Mouse (Mus musculus): ENCODE measurements around the gene Chmp3. TPM values are rescaled to one million over a fixed set of nuclear protein-coding genes. Genes with fewer than 3 reads are reported as not detected.

The Chmp3 gene
- total RNA-seq, 2 experiments from 2014 or later = 34.7 to 95.2 TPM

DNA sequence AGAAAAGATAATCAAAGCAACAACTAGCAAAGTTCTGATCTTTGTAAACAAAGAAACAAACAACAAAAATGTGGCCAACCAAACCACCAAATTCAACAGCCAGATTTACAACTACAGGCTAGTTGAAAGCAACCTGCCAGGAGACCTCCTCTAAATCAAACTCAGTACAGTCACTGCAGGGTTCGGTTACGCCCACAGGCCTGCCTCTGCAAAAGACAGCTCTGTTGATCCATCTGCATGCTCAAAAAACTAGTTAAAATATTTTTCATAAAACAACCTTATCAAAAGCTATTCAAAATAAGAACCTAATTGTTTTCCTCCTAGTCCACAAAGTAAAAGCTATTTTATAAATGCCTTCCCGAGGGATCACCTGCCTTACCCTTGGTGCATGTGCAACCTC is 64.2 kb downstream of the Chmp3 start:
- ATAC-seq (replicated peaks; ENCODE audit: poor library complexity) = no peak

DNA sequence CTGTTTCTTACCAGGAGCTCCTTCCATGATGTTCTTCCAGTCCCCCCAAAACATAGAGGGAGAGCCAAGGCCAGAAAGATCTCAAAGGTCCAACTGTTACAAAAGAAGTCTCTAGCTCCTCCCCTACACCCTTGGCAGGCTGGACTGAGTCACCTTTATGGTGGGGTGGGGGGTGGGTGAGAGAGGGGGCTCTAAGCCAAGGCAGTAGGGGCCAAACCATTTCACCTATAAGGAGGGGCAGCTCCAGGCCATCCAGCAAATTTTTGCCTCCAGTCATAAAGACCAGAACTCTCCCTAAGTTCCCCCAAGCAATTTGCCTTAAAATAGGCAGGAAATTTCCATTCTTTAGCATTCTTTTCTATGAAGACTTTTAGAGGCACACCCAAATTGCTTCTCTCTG is 65.4 kb downstream of the Chmp3 start:
- no peak for ATAC-seq (replicated peaks; ENCODE audit: poor library complexity)

DNA sequence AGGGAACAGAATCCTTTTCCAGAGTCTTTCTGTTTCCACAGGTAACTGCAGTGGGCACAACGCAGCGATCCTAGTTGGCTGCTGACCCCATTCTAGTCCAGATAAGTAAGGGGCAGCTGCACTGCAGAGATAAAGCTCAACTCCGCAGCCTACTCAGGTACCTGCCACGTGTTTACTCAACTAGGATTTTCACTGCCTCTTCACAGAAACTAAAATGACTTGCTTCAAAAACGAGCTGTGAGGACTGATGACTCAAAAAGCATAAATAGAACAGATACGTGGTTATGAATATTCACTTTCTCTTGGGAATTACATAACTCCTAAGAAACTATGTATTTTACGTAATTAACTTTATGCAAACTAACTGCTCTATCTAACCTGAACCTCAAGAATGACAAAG is 66.4 kb downstream of the Chmp3 start:
- peak; percentile 75 for ATAC-seq (replicated peaks; ENCODE audit: poor library complexity)

DNA sequence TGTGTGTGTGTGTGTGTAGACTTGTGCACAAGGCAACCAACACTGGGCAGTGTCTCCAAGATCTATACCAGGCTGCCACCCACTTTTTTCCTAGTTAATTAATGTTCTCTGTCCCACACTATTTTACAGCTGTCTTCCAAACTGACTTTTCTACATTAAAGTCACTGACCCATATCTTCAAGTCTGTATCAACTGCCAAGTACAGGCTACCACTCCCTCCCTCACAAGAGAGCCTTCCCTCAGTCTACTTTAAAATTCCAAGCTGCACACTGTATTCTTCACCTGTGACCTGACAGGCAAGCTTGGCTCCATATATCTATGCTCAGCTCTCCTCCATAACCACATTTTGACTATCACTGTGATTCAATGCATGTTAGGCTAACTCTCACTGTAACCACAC is 69.6 kb downstream of the Chmp3 start:
- no peak for ATAC-seq (replicated peaks; ENCODE audit: poor library complexity)

DNA sequence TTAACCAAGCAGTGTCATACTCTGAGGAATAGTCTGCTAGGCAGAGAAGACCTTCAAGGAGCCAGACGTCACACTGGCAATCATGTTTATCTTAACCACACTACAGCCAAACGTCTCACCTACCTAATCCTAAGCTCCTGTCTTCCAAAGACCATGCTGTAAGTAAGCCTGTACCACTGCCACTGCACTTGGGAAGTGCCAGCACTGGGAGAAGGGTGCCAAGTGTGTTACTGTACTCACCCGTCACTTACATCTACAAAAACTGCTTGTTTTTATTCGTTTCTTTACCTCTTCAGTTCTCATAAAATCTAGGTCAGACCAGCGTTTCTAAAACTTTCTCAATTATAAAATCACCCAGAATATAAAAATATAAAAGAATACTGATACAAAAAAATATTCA is 73.4 kb downstream of the Chmp3 start:
- ATAC-seq (replicated peaks; ENCODE audit: poor library complexity) = no peak

DNA sequence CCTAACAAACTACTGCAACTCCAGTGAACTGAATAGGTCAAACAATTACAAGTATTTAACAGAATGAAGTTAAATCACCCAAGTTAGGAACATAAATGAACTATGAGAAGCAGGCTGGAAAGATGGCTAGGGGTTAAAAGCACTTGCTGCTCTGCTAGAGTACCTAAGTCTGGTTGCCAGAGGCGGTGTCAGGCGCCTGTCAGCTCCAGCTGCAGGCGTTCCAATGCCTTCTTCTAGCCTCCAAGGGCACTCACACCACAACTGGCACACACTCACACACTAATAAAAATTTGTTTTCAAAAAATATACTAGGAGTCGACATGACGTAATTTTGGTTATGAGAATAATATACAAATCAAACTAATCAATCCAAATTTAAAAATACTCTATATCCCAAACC is 78.0 kb downstream of the Chmp3 start:
- no peak for ATAC-seq (replicated peaks; ENCODE audit: poor library complexity)

DNA sequence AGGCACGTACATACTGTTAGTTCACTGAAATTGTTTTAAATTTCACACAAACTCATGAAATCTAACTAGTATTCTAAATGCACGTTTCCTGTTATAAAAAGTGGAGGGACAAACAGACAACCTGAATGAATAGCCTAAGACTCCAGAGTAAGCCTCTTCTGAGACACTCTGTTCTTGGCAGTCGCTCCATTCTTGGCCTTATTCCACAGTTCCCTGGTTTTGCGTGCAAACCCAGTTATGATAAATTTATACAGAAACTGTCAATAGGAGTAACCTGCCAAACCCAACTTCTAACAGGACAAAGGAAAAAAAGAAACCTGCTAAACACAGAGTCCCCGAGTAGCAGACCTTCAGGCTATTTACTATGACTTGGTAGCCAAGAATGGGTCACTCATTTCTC is 78.4 kb downstream of the Chmp3 start:
- ATAC-seq (replicated peaks; ENCODE audit: poor library complexity) = no peak

DNA sequence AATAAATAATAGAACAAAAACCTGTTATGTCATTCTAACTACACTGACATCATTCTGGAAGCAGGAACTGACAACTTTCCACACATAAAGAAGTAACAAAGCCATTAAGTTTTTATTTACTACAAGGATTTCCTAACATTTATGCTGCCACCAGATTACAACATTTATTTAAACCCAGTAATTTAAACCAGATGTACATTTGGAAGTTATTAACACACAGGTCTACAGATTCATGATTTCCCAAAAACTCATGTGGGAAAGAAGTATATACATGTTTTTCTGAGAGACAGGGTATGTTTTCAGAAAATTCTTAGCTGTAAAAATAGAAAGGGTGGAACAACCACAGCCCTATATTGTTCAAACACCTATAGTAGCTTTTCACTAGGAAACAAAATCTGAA is 81.1 kb downstream of the Chmp3 start:
- ATAC-seq (replicated peaks; ENCODE audit: poor library complexity) = no peak

DNA sequence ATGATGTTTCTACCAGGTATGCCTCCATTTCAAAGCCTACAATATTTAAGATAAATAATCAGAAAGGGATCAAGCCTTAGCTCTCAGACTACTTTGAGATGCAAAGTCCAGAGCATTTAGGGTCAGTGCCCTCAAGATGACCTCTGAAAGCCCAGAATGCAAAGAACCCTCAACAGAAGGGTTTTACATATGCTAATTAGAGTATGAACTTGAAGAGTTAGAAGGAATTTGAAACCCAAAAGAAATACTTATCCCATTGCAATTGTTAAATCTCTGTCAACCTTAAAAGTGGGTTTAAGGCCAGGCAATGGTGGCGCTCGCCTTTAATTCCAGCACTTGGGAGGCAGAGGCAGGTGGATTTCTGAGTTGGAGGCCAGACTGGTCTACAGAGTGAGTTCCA is 82.4 kb downstream of the Chmp3 start:
- no peak for ATAC-seq (replicated peaks; ENCODE audit: poor library complexity)

DNA sequence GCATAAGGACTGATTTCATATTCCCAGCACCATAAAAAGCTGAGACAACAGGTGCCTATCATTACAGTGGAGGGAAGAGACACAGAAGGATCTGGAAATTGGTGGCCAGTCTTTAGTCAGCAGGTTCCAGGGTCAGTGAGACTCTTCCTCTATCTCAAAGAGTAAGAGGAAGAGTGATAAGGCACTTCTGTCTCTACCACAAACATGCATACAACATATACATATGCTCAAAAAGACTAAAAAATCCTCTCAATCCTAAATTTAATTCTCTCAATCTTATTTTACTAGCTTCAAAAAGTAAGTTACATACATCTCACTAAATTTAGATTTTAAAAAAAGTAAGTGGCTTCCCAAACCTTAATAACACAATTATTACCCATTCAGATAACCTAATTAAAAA is 83.7 kb downstream of the Chmp3 start:
- ATAC-seq (replicated peaks; ENCODE audit: poor library complexity) = no peak

DNA sequence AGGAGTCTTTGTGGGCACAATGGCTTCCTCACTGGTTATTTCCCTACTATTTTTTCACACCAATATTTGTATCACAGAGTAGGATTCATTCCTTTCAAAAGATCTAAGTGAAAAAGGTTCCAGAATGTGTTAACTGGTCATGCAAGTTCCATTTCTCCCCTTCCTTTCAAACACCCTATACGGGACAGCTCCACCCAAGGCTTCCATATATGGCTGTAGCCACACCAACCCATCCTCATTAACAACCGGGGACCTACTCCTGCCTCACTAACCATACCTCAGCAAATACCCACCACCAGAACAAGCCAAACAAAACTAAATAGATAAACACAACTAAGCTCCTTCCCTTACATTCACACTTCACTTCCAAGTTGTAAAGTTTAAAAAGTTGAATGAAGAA is 87.6 kb downstream of the Chmp3 start:
- ATAC-seq (replicated peaks; ENCODE audit: poor library complexity) = no peak

DNA sequence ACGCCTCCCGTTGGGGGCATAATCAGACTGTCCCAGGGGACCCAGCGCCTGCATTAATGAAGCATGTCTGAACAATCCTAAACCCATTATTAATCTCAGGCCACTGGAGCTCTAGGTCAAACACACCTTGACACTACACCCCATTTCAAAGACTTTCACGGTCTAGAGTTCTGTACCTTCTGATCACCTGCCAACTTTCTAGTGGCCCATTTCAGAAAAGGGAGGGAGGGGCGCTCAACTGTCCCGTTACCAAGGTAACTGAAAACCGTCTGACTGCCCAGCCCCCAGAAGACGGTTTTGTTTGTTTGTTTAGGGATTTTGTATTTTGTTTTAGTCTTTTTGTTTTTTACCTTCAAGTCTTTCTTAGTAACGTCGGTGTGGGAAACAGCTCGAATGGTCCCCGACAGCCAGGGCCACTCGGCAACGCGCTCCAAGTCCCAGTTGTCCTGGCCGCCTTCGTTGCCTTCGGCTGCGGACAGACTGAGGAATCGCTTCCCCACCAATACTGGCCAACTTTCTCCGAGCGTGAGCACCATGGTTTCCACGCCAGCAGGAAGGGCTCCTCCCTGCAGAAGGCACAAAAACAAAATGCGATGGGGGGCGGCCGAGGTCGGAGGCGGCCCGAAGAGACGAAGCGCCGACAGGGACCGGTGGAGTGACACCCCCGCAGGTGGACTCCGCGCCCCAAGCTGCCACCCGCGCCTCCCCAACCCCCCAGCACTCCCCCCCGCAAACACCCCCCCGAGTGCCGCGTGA is 88.3 kb downstream of the Chmp3 start:
- no peak; the same call in 1 of the 2 replicates for ATAC-seq (replicated peaks; ENCODE audit: poor library complexity)

Other genes with a start within 250 kb of the Chmp3 start
- gene Smyd1, start 221.6 kb upstream of the Chmp3 start, total RNA-seq (2015) = not detected in 2 replicates
- gene Smyd1, start 221.6 kb upstream of the Chmp3 start, total RNA-seq (2017) = not detected in 2 replicates
- gene Cd8b1, start 221.0 kb upstream of the Chmp3 start, total RNA-seq (2015) = not detected in 2 replicates
- gene Cd8b1, start 221.0 kb upstream of the Chmp3 start, total RNA-seq (2017) = not detected in 2 replicates
- gene Cd8a, start 170.4 kb upstream of the Chmp3 start, total RNA-seq (2015) = not detected in 2 replicates
- not detected in 2 replicates for gene Cd8a, start 170.4 kb upstream of the Chmp3 start, total RNA-seq (2017)
- gene Rmnd5a, start 103.2 kb upstream of the Chmp3 start, total RNA-seq (2015) = 35.1 and 39.9 TPM in 2 replicates
- gene Rmnd5a, start 103.2 kb upstream of the Chmp3 start, total RNA-seq (2017) = 37.9 and 46.7 TPM in 2 replicates
- 11.7 and 14.9 TPM in 2 replicates for gene Rnf103, start 49.9 kb upstream of the Chmp3 start, total RNA-seq (2015)
- gene Rnf103, start 49.9 kb upstream of the Chmp3 start, total RNA-seq (2017) = 10.8 and 12.4 TPM in 2 replicates
- gene Kdm3a, start 89.2 kb downstream of the Chmp3 start, total RNA-seq (2015) = 37.7 and 42.3 TPM in 2 replicates
- gene Kdm3a, start 89.2 kb downstream of the Chmp3 start, total RNA-seq (2017) = 31.8 and 38.7 TPM in 2 replicates
- gene Reep1, start 163.8 kb downstream of the Chmp3 start, total RNA-seq (2015) = 0.32 and 1.1 TPM in 2 replicates
- 0.71 and 1.0 TPM in 2 replicates for gene Reep1, start 163.8 kb downstream of the Chmp3 start, total RNA-seq (2017)